Mouse (Mus musculus) monocyte, adult 59 days (primary cell): ENCODE data around the gene Rfx3. TPM values are rescaled to one million over a fixed set of nuclear protein-coding genes. Genes with fewer than 3 reads are reported as not detected.

Source experiments
- total RNA-seq, 2 experiments: library from RNA; stranded (reverse); gene quantifications; one replicate each; pipeline ENCODE4 v1.2.4; 2023

Rfx3 gene
- 10 to 100 TPM; 12.4 to 13.9 TPM for total RNA-seq

GRCm38 (mm10) chr19:28010471-28011395, at the start of gene Rfx3:
Gene Rfx3 (minus strand): TSS chr19:28011166.

